Mouse (Mus musculus): ENCODE measurements around the gene 4930442H23Rik.

4930442H23Rik gene

DNA sequence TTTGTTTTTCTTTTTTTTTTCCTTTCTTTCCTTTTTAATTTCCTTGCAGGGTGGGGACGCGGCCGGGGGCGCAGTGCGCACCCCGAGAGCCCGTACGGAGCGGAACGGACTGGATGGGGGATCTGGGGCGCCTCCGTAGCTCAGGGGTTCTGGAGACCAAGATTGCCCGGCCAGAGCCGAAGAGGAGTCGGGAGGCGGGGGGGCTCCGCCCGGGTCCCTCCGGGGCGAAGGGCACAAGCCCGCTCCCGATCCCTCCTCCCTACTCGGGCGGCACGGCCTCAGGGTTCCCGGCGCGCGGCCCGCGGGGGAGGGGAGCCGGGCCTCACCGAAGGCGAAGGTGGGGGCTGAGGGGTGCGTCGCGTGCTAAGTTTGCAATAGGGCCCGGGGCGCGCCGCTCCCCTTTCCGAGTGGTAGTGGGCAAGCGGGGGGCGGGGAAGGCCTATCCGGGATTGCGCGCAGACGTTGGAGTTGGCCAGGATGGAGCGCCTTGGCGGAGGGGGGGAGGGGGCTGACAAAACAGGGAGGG is 46.9 kb downstream of the 4930442H23Rik start:
- in situ Hi-C loops (cut with MboI; ENCODE audit: unreplicated experiment in 2 of 2), result no loop called here

DNA sequence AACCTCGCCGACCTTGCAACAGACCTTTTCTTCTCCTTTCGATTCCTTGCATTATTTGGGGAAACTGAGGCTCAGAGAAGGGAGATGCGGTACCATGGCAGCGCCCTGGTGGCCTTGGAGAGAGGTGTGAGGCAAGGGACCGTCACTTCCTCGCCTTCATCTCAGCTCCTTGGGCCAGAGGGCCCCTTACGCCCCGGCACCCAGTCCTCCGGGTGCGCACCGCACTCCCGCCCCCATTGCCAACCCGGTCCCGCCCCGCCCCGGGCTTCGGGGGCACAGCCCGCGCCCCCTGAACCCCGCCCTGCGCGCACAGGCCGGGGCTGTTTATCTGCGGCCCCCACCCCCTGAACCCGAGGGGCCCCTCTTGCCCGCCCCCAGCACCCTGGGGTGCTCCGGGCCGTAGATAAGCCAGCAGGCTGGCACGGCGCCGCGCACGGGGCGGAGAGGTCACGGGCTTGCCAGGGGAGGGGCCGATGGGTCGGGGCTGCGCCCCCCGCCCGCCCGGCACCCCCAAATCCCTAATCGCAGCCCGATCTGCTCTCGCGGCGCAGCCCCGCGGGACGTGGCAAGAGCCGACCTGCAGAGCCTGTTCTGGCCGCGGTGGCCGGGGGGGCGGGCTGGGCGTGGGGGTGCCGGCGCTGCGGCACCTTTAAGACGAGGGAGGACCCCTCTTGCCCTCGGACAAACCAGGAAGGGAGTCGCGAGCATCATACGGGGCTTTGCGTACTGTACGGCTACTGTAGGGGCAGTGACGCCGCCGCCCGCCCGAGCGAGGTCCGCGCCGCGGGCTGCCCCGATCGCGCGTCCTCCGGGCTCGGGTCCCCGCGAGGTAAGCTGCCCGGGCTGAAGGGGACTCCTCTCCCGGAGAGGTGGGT is 47.6 kb downstream of the 4930442H23Rik start:
- in situ Hi-C loops (cut with MboI; ENCODE audit: unreplicated experiment in 2 of 2), result no loop called here

GRCm38 (mm10) chr10:81134966-81135681 is 48.5 kb downstream of the 4930442H23Rik start, which contains the start of gene Zbtb7a:
Gene Zbtb7a, plus strand, starts transcription at chr10:81135220.
- in situ Hi-C loops (cut with MboI; ENCODE audit: unreplicated experiment in 2 of 2), result loop anchor here in 1 of 2 experiments (5.0 kb wide), 1 partner anchor 32 kb away; the partner anchor contains the start of gene Pias4

DNA sequence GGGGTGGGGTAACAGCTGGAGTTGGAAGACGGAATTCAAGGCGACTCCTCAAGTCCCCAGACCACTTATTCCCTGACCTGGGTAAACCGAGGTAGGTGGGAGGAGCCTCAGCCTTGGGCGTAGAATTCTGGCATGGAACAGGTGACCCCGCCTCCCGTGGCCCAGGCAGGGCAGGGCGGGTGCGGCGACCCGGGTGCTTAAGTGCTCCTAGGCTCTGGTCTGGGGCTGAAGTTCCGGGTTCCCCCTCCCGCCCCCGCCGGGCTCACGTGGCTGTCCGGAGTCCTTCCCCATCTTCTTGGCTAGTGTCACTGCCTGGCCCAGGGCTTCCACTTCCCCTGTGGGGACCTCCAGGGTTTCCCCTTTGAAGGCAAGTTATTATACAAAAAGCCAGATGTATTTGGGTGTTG is 49.5 kb downstream of the 4930442H23Rik start:
- in situ Hi-C loops (cut with MboI; ENCODE audit: unreplicated experiment in 2 of 2), result loop anchor here in 1 of 2 experiments (5.0 kb wide), 1 partner anchor 33 kb away; the partner anchor contains the start of gene Pias4
